In genomic region chr3:36339656-36340055, GRCm38 (mm10) we compare ENCODE assay signal across 23 mouse cellular contexts.
DNase-seq lines count a peak whose midpoint lies in the region; ATAC-seq and TF ChIP-seq lines count a peak whose summit lies in the region.
"Had no signal": no experiment of that assay in that cellular context is flagged by ENCODE, and none has a peak within 500 bp of the region (broad histone marks: within the 10 kb centered on the region; RNA-seq: fewer than 3 reads in every experiment).

No protein-coding gene starts in this region.

- TF ChIP-seq POLR2A in myocyte (IDR thresholded peaks at IDR 0.05; ENCODE audit: insufficient read length, low read depth) = no peak

- H3K27me3 ChIP-seq in myocyte (ENCODE audit: control insufficient read depth, insufficient read depth, insufficient read length) = no peaks in the 10 kb centered on the region
- H3K27me3 ChIP-seq: CH12.LX, Patski had no signal

- no peak for ATAC-seq in erythroid progenitor cell, adult 5-6 weeks (replicated peaks; ENCODE audit: low FRiP score, poor library complexity, severe bottlenecking)
- ATAC-seq: activated CD4-positive, CD25-positive, alpha-beta regulatory T cell, adult 4 months; CD4-positive, CD25-positive, alpha-beta regulatory T cell, adult 4 months; Patski had no signal

- H3K79me2 ChIP-seq in myocyte (ENCODE audit: control insufficient read depth, insufficient read depth) = no peaks in the 10 kb centered on the region

- no peak overlapping the region for H3K4me3 ChIP-seq in myocyte

- H3ac ChIP-seq in myocyte (ENCODE audit: control insufficient read depth, insufficient read length) = no peak overlapping the region

- no peaks in the 10 kb centered on the region for H3K36me3 ChIP-seq in myocyte (ENCODE audit: control insufficient read depth, insufficient read depth)
- H3K36me3 ChIP-seq: G1E had no signal

- H3K4me2 ChIP-seq in myocyte (ENCODE audit: low read depth) = no peak overlapping the region

- peak; percentile 75 for DNase-seq in 3T3-L1 (ENCODE audit: low read depth, low spot score)
- DNase-seq in NIH3T3 (ENCODE audit: low read depth) = peak; percentile 70
- DNase-seq in kidney, adult 18-20 months = no peak
- no peak for DNase-seq in lung, postnatal 10 days
- DNase-seq: adrenal gland, adult 2 months; adrenal gland, adult 8-10 months; adrenal gland, postnatal 10 days; adrenal gland, postnatal 14 days; adrenal gland, postnatal 25 days; adrenal gland, postnatal 36 days; B cell, adult 2 months; cerebellum, adult 11 months; cerebellum, adult 11-12 months; cerebellum, adult 18-20 months; cerebellum, adult 2 months; cerebellum, adult 8-10 months had no signal

TF ChIP-seq in myocyte, 11 proteins besides CTCF, POLR2A, EP300 and RAD21:
- no peak for TF ChIP-seq MAX (IDR thresholded peaks at IDR 0.05; ENCODE audit: low read depth)
- TF ChIP-seq CEBPB (IDR thresholded peaks at IDR 0.05; ENCODE audit: insufficient read depth, poor library complexity, severe bottlenecking) = 0 out of 2 replicates have a peak, but pooled peaks have one; percentile 14
- no peak for TF ChIP-seq TCF12 (IDR thresholded peaks at IDR 0.05; ENCODE audit: insufficient read depth, poor library complexity, severe bottlenecking)

Comparison
In these comparisons a context has a peak if more than half of its experiments do, and no peak if none do; other contexts are left out.
1. DNase-seq: peak in 3T3-L1 (single experiment) and NIH3T3 (single experiment); none in kidney, adult 18-20 months (single experiment) and lung, postnatal 10 days (single experiment).